Mouse (Mus musculus) naive thymus-derived CD4-positive, alpha-beta T cell, adult 5 months (primary cell): Measurements from ENCODE around the gene Gk2. TPM values are rescaled to one million over a fixed set of nuclear protein-coding genes. Genes with fewer than 3 reads are reported as not detected.

Experiments
- polyA plus RNA-seq: library from polyadenylated mRNA; unstranded; fragments of 100-300 nt; shearing (Covaris generic); gene quantifications from one replicate; pipeline ENCODE4 v1.2.1, GENCODE M21; 2017

Gk2 gene
- 0.30 TPM for polyA plus RNA-seq

GRCm38 (mm10) chr5:97456816-97457215 lies at the start of gene Gk2:
TSS of gene Gk2 (minus strand) at chr5:97457021.

Other genes with a start within 250 kb of the Gk2 start
- 0.20 TPM for gene Naa11, start 64.6 kb downstream of the Gk2 start, polyA plus RNA-seq